Mouse (Mus musculus) right cerebral cortex, postnatal 4 days (tissue): ENCODE data around the gene Vmn1r36.
"Not testable (repeated sequence)": the region's sequence is repeated elsewhere in the genome, so short reads cannot be mapped to it uniquely, and the experiment has no call there.

Experiments
- DNase-seq: peaks from one replicate; pipeline ENCODE4 v3.0.0-alpha.2; 2022

Vmn1r36 gene

GRCm38 (mm10) chr6:66719068-66719467, at the start of gene Vmn1r36:
Gene Vmn1r36 (minus strand): TSS chr6:66719168.
- not testable (repeated sequence) for DNase-seq

GRCm38 (mm10) chr6:66729082-66729481, 10.1 kb upstream of the Vmn1r36 start, which contains the start of gene Vmn1r37:
Gene Vmn1r37 (plus strand): TSS chr6:66729382.
- not testable (repeated sequence) for DNase-seq

GRCm38 (mm10) chr6:66713854-66714253, 5.1 kb downstream of the Vmn1r36 start:
- no peak for DNase-seq

- no peak for DNase-seq
These were observed 10.1 kb downstream of the Vmn1r36 start for GRCm38 (mm10) chr6:66708901-66709300.

GRCm38 (mm10) chr6:66685806-66686205, 33.2 kb downstream of the Vmn1r36 start, which contains the start of gene Vmn1r35:
Gene Vmn1r35 (minus strand): TSS chr6:66685906.
- no peak for DNase-seq
